Mouse (Mus musculus): Measurements from ENCODE around the gene Notch3. TPM values are rescaled to one million over a fixed set of nuclear protein-coding genes. Genes with fewer than 3 reads are reported as not detected.
"Not testable (repeated sequence)": the region's sequence is repeated elsewhere in the genome, so short reads cannot be mapped to it uniquely, and the experiment has no call there.

Gene Notch3
- polyA plus RNA-seq, 1 experiment = not detected

DNA sequence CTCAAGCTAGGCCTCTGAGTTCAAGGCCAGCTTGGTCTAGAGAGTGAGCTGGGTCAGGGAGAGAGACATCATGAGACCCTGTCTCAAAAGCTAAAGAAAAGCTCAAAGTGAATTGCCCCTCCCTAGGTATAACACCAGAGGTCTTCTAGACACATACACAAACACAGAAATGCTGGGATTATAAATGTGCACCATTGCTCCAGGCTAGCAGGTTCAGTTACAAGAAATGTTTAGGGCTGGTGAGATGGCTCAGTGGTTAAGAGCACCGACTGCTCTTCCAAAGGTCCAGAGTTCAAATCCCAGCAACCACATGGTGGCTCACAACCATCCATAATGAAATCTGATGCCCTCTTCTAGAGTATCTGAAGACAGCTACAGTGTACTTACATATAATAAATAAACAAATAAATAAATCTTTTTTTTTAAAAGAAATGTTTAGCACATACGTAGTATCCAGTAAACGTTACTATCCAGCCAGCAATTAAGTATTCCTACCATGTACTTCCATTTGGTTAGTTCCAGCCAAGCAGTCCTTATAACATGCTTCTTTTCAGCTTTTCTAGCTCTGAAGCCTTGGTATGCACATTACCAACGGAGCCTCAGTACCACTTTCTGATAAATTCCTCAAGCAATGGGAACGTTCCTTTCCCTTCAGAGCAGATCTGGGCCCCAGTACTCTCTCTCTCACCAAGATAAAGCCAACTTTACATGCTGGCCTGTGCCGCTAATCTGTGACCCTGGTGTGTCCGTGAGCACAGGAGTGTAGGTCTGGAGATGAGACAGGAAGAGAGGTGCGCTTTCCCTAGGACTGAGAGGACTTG lies 54.0 kb downstream of the Notch3 start:
- TF ChIP-seq POLR2A (IDR thresholded peaks at IDR 0.05; ENCODE audit: borderline replicate concordance, low read depth, low read length) = no peak
- no peak for TF ChIP-seq CTCF (IDR thresholded peaks at IDR 0.05; ENCODE audit: low read depth, low read length)
- Histone ChIP-seq H3K4me3 (ENCODE audit: insufficient read depth, low read length) (no peak overlapping the region), H3K27ac (ENCODE audit: insufficient read depth, low read depth, low read length) (no peak overlapping the region), H3K4me1 (ENCODE audit: control insufficient read depth, insufficient read depth, low read length) (peaks cover 6% of the 10 kb centered on the region)

DNA sequence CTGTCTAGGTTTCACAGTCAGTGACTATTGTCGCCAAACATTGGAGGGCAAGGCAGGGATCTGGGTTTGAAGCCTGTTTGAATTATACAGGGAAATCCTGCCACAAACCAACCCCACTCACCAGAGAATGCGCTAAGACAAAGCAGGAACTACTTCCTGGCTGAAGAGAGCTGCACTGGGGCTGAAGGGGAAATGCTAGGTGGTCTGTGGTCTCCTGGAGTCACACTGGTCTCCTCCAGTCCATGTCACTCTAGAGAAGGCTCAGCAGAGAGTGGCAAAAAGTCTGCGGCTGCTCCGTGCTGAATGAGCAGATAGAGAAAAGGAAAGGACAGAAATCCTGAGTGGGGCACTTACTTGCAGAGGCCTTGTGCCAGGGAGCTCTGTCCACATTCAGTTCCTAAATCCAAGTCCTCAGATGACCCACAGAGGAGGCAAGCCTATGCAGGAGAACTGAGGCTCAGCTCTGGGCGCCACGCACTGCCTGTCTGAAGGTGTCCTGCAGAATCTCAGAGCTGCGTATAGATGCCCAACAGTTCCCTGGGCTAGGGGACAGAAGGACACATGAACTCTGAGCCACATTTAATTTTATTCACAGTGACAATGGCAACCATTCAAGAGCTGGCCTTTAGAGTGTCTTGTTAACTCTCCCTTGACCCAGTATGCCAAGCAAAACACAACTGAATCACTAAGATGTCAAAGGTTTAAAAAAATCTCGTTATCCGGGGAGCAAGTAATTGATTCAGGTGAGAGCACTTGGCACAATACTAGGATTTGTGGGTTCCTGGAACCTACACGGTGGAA lies 55.5 kb downstream of the Notch3 start:
- Histone ChIP-seq H3K4me3 (ENCODE audit: insufficient read depth, low read length) (no peak overlapping the region), H3K4me1 (ENCODE audit: control insufficient read depth, insufficient read depth, low read length) (peaks cover 6% of the 10 kb centered on the region)

GRCm38 (mm10) chr17:32110424-32110823 lies 56.2 kb downstream of the Notch3 start:
- H3K27ac ChIP-seq (ENCODE audit: insufficient read depth, low read depth, low read length) = no peak overlapping the region
- no peak for TF ChIP-seq POLR2A (IDR thresholded peaks at IDR 0.05; ENCODE audit: borderline replicate concordance, low read depth, low read length)
- TF ChIP-seq CTCF (IDR thresholded peaks at IDR 0.05; ENCODE audit: low read depth, low read length) = no peak
- H3K4me1 ChIP-seq (ENCODE audit: control insufficient read depth, insufficient read depth, low read length) = peaks cover 6% of the 10 kb centered on the region
- no peak overlapping the region for H3K4me3 ChIP-seq (ENCODE audit: insufficient read depth, low read length)

More for the DNA sequence above, 55.5 kb downstream of the Notch3 start:
- TF ChIP-seq POLR2A (IDR thresholded peaks at IDR 0.05; ENCODE audit: borderline replicate concordance, low read depth, low read length) (no peak), CTCF (IDR thresholded peaks at IDR 0.05; ENCODE audit: low read depth, low read length) (no peak)
- no peak overlapping the region for H3K27ac ChIP-seq (ENCODE audit: insufficient read depth, low read depth, low read length)

DNA sequence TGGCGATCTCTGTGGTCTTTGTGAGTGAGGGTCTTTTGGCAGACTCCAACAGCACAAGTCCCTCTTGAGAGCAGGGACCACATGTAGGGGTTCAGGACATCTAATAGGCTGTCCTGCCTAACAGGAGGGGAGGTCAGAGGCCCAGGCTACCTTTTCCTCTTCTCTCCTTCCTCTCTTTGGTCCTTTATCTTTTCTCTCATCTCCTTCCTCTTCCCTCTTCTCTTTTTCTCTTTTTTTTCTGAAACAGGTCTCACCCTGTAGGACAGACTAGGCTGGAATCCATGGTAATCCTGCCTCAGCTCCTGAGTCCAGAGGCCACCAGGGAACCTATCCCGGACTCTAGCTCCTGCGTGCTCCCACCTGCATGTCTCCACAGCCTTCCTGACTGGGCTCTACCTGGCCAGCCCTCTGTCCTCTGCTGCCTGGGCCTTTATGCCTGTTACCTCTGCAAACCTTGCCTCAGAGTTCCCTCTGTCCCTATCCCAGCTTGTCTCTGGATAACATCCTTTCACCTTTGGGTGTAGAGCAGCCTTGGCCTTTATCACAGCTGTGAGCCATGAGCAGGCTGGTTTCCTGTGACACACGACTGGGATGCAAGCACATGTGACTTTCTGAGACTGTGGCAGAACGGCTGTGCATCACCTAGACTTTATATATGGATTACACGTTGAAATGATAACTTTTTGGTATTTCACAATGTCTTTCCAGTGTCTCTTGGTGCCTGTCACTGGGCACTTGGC lies 57.3 kb downstream of the Notch3 start:
- TF ChIP-seq POLR2A (IDR thresholded peaks at IDR 0.05; ENCODE audit: borderline replicate concordance, low read depth, low read length) (no peak), CTCF (IDR thresholded peaks at IDR 0.05; ENCODE audit: low read depth, low read length) (no peak)
- Histone ChIP-seq H3K4me3 (ENCODE audit: insufficient read depth, low read length) (no peak overlapping the region), H3K27ac (ENCODE audit: insufficient read depth, low read depth, low read length) (no peak overlapping the region), H3K4me1 (ENCODE audit: control insufficient read depth, insufficient read depth, low read length) (peaks cover 6% of the 10 kb centered on the region)

DNA sequence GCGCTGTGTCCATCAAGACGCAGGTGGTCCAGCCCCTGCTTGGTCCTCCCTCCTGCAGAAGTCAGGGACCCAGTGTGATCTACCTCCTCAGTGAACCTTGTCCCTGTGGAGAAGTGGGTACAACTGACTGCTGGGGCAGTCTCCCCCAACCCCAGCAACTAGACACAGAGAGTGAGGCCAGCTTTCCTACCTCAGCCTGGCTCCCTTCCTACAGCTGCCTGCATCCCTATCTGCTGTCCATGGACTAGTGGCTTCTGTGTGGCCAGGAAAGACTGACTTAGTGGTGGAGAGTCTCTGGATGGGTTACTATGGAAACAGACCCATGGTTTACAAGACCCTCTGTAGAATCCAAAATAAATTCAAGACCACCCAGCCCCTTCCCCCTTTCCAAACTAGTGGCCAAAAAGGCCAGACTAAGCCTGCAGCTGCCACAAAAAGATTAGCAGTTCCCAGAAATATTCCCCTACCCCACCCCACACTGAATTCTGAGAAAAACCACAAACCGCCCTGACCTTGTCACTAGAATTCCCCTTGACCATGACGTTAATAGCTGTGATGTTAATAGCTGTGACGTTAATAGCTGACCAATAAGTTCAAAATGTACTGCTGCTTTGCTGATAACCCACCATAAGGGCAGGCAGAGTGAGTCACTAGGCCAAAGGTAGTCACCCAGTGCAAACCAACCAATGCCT lies 58.2 kb downstream of the Notch3 start:
- H3K4me1 ChIP-seq (ENCODE audit: control insufficient read depth, insufficient read depth, low read length) = not testable (repeated sequence)

DNA sequence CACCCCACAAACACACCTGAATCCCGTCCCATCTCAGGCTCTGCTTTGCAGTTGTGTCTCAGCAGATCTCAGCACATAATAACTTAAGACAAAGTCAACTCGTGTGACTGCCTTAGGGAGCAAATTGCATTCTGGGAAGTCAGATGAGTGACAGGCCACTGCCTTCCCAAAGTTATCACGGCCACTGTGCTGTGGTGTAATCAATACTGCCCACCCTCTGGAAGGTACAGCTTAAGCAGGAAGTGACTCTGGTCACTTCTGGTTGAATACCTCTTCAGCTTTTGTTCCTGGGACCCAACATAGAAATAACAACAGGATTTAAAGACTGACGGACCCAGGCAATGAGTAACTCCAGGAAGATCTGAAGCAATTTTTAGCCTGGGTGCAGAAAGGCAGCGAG lies 58.8 kb downstream of the Notch3 start:
- TF ChIP-seq POLR2A (IDR thresholded peaks at IDR 0.05; ENCODE audit: borderline replicate concordance, low read depth, low read length) = no peak
- no peak for TF ChIP-seq CTCF (IDR thresholded peaks at IDR 0.05; ENCODE audit: low read depth, low read length)
- H3K27ac ChIP-seq (ENCODE audit: insufficient read depth, low read depth, low read length) = no peak overlapping the region
- H3K4me1 ChIP-seq (ENCODE audit: control insufficient read depth, insufficient read depth, low read length) = 0 out of 2 replicates have a peak, but pooled peaks cover 4% of the 10 kb centered on the region
- H3K4me3 ChIP-seq (ENCODE audit: insufficient read depth, low read length) = no peak overlapping the region

More for the DNA sequence above, 58.2 kb downstream of the Notch3 start:
- not testable (repeated sequence) for H3K27ac ChIP-seq (ENCODE audit: insufficient read depth, low read depth, low read length); H3K4me3 ChIP-seq (ENCODE audit: insufficient read depth, low read length)

DNA sequence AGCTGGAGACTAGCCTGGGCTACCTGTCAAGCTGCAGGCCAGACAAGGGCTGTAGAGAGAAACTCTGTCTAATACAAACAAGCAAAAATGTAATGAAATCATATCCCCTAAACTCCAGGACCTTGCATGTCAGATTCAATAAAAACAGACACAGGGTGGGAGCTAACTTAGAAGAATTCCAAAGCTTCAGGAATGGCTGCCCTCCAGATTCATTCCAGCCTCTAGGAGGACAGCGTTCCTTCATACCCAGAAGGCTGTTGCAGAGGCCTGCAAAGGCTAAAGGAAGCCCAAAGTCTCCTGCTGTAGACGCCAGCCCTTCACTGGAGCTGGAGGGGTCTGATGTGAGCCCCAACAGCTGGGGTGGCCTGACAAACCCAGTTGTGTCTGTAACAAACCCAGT lies 60.3 kb downstream of the Notch3 start:
- 0 out of 2 replicates have a peak, but pooled peaks cover 4% of the 10 kb centered on the region for H3K4me1 ChIP-seq (ENCODE audit: control insufficient read depth, insufficient read depth, low read length)
- no peak for TF ChIP-seq CTCF (IDR thresholded peaks at IDR 0.05; ENCODE audit: low read depth, low read length)
- no peak for TF ChIP-seq POLR2A (IDR thresholded peaks at IDR 0.05; ENCODE audit: borderline replicate concordance, low read depth, low read length)
- no peak overlapping the region for H3K4me3 ChIP-seq (ENCODE audit: insufficient read depth, low read length)
- no peak overlapping the region for H3K27ac ChIP-seq (ENCODE audit: insufficient read depth, low read depth, low read length)

- H3K4me1 ChIP-seq (ENCODE audit: control insufficient read depth, insufficient read depth, low read length) = 0 out of 2 replicates have a peak, but pooled peaks cover 2% of the 10 kb centered on the region
- H3K27ac ChIP-seq (ENCODE audit: insufficient read depth, low read depth, low read length) = no peak overlapping the region
- no peak overlapping the region for H3K4me3 ChIP-seq (ENCODE audit: insufficient read depth, low read length)
- TF ChIP-seq CTCF (IDR thresholded peaks at IDR 0.05; ENCODE audit: low read depth, low read length) = no peak
- no peak for TF ChIP-seq POLR2A (IDR thresholded peaks at IDR 0.05; ENCODE audit: borderline replicate concordance, low read depth, low read length)
These were observed 63.6 kb downstream of the Notch3 start for GRCm38 (mm10) chr17:32103054-32103453.

GRCm38 (mm10) chr17:32099943-32100586 lies 66.6 kb downstream of the Notch3 start:
- no peak overlapping the region for H3K27ac ChIP-seq (ENCODE audit: insufficient read depth, low read depth, low read length)

More at GRCm38 (mm10) chr17:32099943-32100586, 66.6 kb downstream of the Notch3 start:
- peak overlapping the region; percentile 29 for H3K4me3 ChIP-seq (ENCODE audit: insufficient read depth, low read length)
- TF ChIP-seq CTCF (IDR thresholded peaks at IDR 0.05; ENCODE audit: low read depth, low read length) (no peak), POLR2A (IDR thresholded peaks at IDR 0.05; ENCODE audit: borderline replicate concordance, low read depth, low read length) (no peak)
- 0 out of 2 replicates have a peak, but pooled peaks cover 2% of the 10 kb centered on the region for H3K4me1 ChIP-seq (ENCODE audit: control insufficient read depth, insufficient read depth, low read length)

Measured in bone marrow macrophage, adult 2 months (primary cell).